Mouse (Mus musculus) forebrain, embryonic 16.5 days (tissue): ENCODE data around the gene Gm12184. TPM values are rescaled to one million over a fixed set of nuclear protein-coding genes. Genes with fewer than 3 reads are reported as not detected.

Experiments used
- ATAC-seq: fragments of 200-750 bp; cut with Nextera tagmentation; 2 replicates; pipeline ENCODE4 v1.8.0; 2017; ENCODE audit warnings: mild to moderate bottlenecking, moderate library complexity
- H3K27ac ChIP-seq: fragments of 300-500 bp; sonication (generic); 2 replicates; pipeline ENCODE4 v1.5.1; 2014; ENCODE audit warnings: low read length, control low read depth
- H3K27me3 ChIP-seq: fragments of 300-500 bp; sonication (generic); replicated peaks from 2 replicates; pipeline ENCODE4 v1.6.1; 2014; ENCODE audit warnings: low read length; ENCODE audit not compliant: control insufficient read depth, insufficient read depth
- H3K36me3 ChIP-seq: fragments of 300-500 bp; sonication (generic); 2 replicates; pipeline ENCODE4 v1.6.1; 2014; ENCODE audit not compliant: control insufficient read depth, insufficient read depth
- H3K4me1 ChIP-seq: fragments of 300-500 bp; sonication (generic); replicated peaks from 2 replicates; pipeline ENCODE4 v1.6.1; 2014; ENCODE audit warnings: low read length; ENCODE audit not compliant: control insufficient read depth, insufficient read depth
- H3K4me2 ChIP-seq: fragments of 300-500 bp; sonication (generic); 2 replicates; pipeline ENCODE4 v1.6.1; 2014; ENCODE audit warnings: mild to moderate bottlenecking, low read length, control low read depth
- H3K4me3 ChIP-seq: fragments of 300-500 bp; sonication (generic); replicated peaks from 2 replicates; pipeline ENCODE4 v1.5.1; 2014; ENCODE audit warnings: mild to moderate bottlenecking, low read length, control low read depth
- H3K9ac ChIP-seq: fragments of 300-500 bp; sonication (generic); replicated peaks from 2 replicates; pipeline ENCODE4 v1.6.1; 2014; ENCODE audit warnings: low read depth, low read length, control low read depth
- H3K9me3 ChIP-seq: fragments of 300-500 bp; sonication (generic); 2 replicates; pipeline ENCODE4 v1.6.1; 2016; ENCODE audit warnings: low read length; ENCODE audit not compliant: control insufficient read depth
- WGBS: fragments of 180-500 bp; shearing (Covaris S2); extraction: QIAGEN DNeasy Blood & Tissue Kit; methylation state at CpG from one replicate; pipeline ENCODE4 v1.1.7; 2014; 5-methylcytosine and 5-hydroxymethylcytosine counted together
- polyA plus RNA-seq: library from polyadenylated mRNA; unstranded; fragments of >200 nt; fragmentation: Nextera tagmentation; extraction: Ambion mirVana; gene quantifications from 2 replicates; pipeline ENCODE4 v1.2.1, GENCODE M21; 2015

Gene Gm12184
- polyA plus RNA-seq, 1 experiment from 2014 or later, result 3.9 TPM

DNA sequence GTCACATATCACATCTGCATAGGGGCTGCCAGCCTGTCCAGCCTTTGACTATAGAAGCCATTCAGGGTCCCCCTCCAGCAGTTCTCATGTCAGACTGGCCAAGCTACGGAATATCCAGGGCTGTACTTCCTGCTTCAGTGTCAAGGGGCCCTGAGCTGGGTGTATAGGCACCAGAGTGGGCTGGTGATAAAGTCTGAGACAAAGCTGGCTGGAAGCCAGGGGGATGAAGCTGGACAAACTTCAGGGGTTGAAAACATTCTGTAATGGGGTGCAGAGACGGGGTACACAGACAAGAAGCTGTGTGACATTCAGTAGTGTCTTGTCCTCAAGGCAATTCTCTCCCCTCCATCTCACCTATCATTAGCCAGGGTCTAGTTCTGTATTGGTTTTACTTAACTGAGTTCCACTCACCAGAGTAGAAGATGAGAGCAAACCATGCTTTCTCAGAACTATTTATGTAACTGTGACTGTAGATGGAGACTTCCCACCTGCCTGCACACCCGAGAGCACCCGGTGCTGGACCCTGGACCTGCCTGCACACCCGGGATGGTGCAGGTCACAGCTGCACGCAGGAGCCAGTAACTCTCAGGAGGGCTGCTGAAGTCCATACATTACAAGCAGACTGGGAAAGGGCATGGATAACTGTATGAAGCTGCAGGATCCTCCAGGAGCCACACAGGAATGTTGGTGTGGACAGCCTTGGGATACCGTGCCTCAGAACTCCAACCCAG is 43.1 kb upstream of the Gm12184 start:
- Histone ChIP-seq H3K27me3 (no peaks in the 10 kb centered on the region; the same call in 1 of the 2 replicates), H3K4me3 (no peak overlapping the region), H3K27ac (no peak overlapping the region), H3K36me3 (no peaks in the 10 kb centered on the region), H3K4me1 (peaks cover 15% of the 10 kb centered on the region), H3K9ac (no peak overlapping the region), H3K9me3 (no peaks in the 10 kb centered on the region), H3K4me2 (no peak overlapping the region)
- ATAC-seq, result no peak
- 78% methylated on average over 7 of the region's 7 CpGs for WGBS

DNA sequence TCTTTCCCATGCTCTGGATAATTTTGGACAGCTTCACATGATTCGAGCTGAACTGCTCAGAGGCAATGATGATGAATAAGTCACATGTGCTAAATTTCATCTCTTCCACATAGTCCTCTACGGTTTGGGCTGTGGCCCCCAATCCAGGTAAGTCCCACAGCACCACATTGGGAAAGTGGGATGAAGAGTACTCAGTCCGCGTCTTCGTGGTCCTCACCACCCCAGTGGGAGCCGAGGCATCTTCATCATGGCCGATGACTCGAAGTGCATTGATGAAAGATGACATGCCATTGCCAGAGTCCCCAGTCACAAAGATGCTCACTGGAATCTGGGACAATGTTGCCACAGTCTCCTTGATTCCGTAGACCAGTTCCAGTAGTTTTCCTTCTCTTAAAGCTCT is 40.0 kb upstream of the Gm12184 start:
- WGBS, result 96% methylated on average over 9 of the region's 9 CpGs
- no peak for ATAC-seq

GRCm38 (mm10) chr11:48863808-48864207 is 37.4 kb upstream of the Gm12184 start:
- WGBS, result 87% methylated on average over 3 of the region's 3 CpGs
- H3K9me3 ChIP-seq, result no peaks in the 10 kb centered on the region
- H3K9ac ChIP-seq, result no peak overlapping the region
- H3K36me3 ChIP-seq, result no peaks in the 10 kb centered on the region
- ATAC-seq, result no peak
- H3K4me1 ChIP-seq, result no peaks in the 10 kb centered on the region
- no peak overlapping the region for H3K4me2 ChIP-seq
- peaks cover 6% of the 10 kb centered on the region for H3K27me3 ChIP-seq
- no peak overlapping the region for H3K4me3 ChIP-seq
- H3K27ac ChIP-seq, result no peak overlapping the region

More for the DNA sequence above, 40.0 kb upstream of the Gm12184 start:
- Histone ChIP-seq H3K9me3 (no peaks in the 10 kb centered on the region), H3K4me3 (no peak overlapping the region), H3K9ac (no peak overlapping the region), H3K4me1 (peaks cover 7% of the 10 kb centered on the region), H3K27ac (no peak overlapping the region), H3K27me3 (no peaks in the 10 kb centered on the region; the same call in 1 of the 2 replicates), H3K4me2 (no peak overlapping the region), H3K36me3 (no peaks in the 10 kb centered on the region)

GRCm38 (mm10) chr11:48862784-48863319 is 36.4 kb upstream of the Gm12184 start:
- WGBS, result 79% methylated on average over 1 of the region's 1 CpGs
- H3K9me3 ChIP-seq, result no peaks in the 10 kb centered on the region
- no peak overlapping the region for H3K4me2 ChIP-seq
- H3K27ac ChIP-seq, result no peak overlapping the region
- H3K27me3 ChIP-seq, result peaks cover 6% of the 10 kb centered on the region
- H3K9ac ChIP-seq, result no peak overlapping the region
- no peak overlapping the region for H3K4me3 ChIP-seq
- no peak for ATAC-seq
- H3K36me3 ChIP-seq, result no peaks in the 10 kb centered on the region
- H3K4me1 ChIP-seq, result peaks cover 9% of the 10 kb centered on the region; the same call in 1 of the 2 replicates

GRCm38 (mm10) chr11:48859014-48859413 is 32.6 kb upstream of the Gm12184 start:
- no peaks in the 10 kb centered on the region for H3K36me3 ChIP-seq
- H3K9ac ChIP-seq, result no peak overlapping the region
- peaks cover 6% of the 10 kb centered on the region for H3K27me3 ChIP-seq
- no peak overlapping the region for H3K27ac ChIP-seq
- H3K4me3 ChIP-seq, result peak overlapping the region; percentile 50
- WGBS, result 0% methylated on average over 6 of the region's 6 CpGs
- peaks cover 31% of the 10 kb centered on the region for H3K4me1 ChIP-seq
- no peak for ATAC-seq
- H3K9me3 ChIP-seq, result no peaks in the 10 kb centered on the region
- H3K4me2 ChIP-seq, result peak overlapping the region; percentile 98

- Histone ChIP-seq H3K4me3 (peak overlapping the region; percentile 68), H3K27ac (no peak overlapping the region), H3K9me3 (no peaks in the 10 kb centered on the region), H3K36me3 (no peaks in the 10 kb centered on the region), H3K4me2 (peak overlapping the region; percentile 98), H3K27me3 (no peaks in the 10 kb centered on the region; the same call in 1 of the 2 replicates), H3K9ac (peak overlapping the region; percentile 50), H3K4me1 (peaks cover 41% of the 10 kb centered on the region)
- ATAC-seq, result peak; percentile 62
- WGBS, result under 1% methylated on average over 31 of the region's 31 CpGs
These were observed 27.2 kb upstream of the Gm12184 start for GRCm38 (mm10) chr11:48853474-48854180.

- Histone ChIP-seq H3K9me3 (no peaks in the 10 kb centered on the region), H3K9ac (peak overlapping the region; percentile 50), H3K4me2 (peak overlapping the region; percentile 98), H3K36me3 (no peaks in the 10 kb centered on the region), H3K27ac (no peak overlapping the region), H3K27me3 (no peaks in the 10 kb centered on the region; the same call in 1 of the 2 replicates), H3K4me3 (peak overlapping the region; percentile 68), H3K4me1 (peaks cover 33% of the 10 kb centered on the region)
- 7% methylated on average over 23 of the region's 23 CpGs for WGBS
- ATAC-seq, result peak; percentile 7
These were observed 26.4 kb upstream of the Gm12184 start for GRCm38 (mm10) chr11:48852624-48853473.

GRCm38 (mm10) chr11:48852190-48852589 is 25.7 kb upstream of the Gm12184 start:
- no peaks in the 10 kb centered on the region for H3K9me3 ChIP-seq
- H3K27ac ChIP-seq, result no peak overlapping the region
- H3K36me3 ChIP-seq, result no peaks in the 10 kb centered on the region
- no peak for ATAC-seq
- H3K27me3 ChIP-seq, result no peaks in the 10 kb centered on the region; the same call in 1 of the 2 replicates
- no peak overlapping the region; the same call in 1 of the 2 replicates for H3K9ac ChIP-seq
- H3K4me3 ChIP-seq, result peak overlapping the region; percentile 68; the same call in 1 of the 2 replicates
- peaks cover 28% of the 10 kb centered on the region for H3K4me1 ChIP-seq
- H3K4me2 ChIP-seq, result peak overlapping the region; percentile 98
- WGBS, result 72% methylated on average over 4 of the region's 4 CpGs
